Mouse (Mus musculus): ENCODE measurements around the gene Cyp26b1. TPM values are rescaled to one million over a fixed set of nuclear protein-coding genes. Genes with fewer than 3 reads are reported as not detected.

The Cyp26b1 gene
- total and polyA plus RNA-seq, 2 experiments from 2014 or later = 0.46 TPM; not detected in 1

GRCm38 (mm10) chr6:84586551-84587200 is 7.0 kb downstream of the Cyp26b1 start:
- peak overlapping the region; percentile 91 for H3K4me2 ChIP-seq (ENCODE audit: low read depth, low read length)

GRCm38 (mm10) chr6:84585686-84586300 is 7.9 kb downstream of the Cyp26b1 start:
- Histone ChIP-seq H3K9ac (replicated peaks; ENCODE audit: low read depth, low read length) (no peak overlapping the region), H3K27ac (ENCODE audit: low read depth) (no peak overlapping the region), H3K9me3 (replicated peaks; ENCODE audit: control insufficient read depth, low read length) (no peaks in the 10 kb centered on the region), H3K4me2 (ENCODE audit: low read depth, low read length) (peak overlapping the region; percentile 79), H3K36me3 (replicated peaks; ENCODE audit: control insufficient read depth, insufficient read depth, low read length) (no peaks in the 10 kb centered on the region), H3K27me3 (ENCODE audit: control insufficient read depth, insufficient read depth, low read length) (peaks cover 80% of the 10 kb centered on the region), H3K4me3 (ENCODE audit: low read depth, low read length) (peak overlapping the region; percentile 52), H3K4me1 (ENCODE audit: control insufficient read depth, insufficient read depth) (peaks cover 37% of the 10 kb centered on the region)
- DNase-seq (ENCODE audit: low spot score) (no peak), ATAC-seq (ENCODE audit: insufficient read depth, low read depth) (no peak)
- under 1% methylated on average over 37 of the region's 37 CpGs for WGBS
- TF ChIP-seq CTCF (IDR thresholded peaks at IDR 0.05; ENCODE audit: low read depth) (no peak), EP300 (IDR thresholded peaks at IDR 0.05; ENCODE audit: low read depth) (no peak)

More at GRCm38 (mm10) chr6:84586551-84587200, 7.0 kb downstream of the Cyp26b1 start:
- 3% methylated on average over 28 of the region's 28 CpGs for WGBS
- peak overlapping the region; percentile 58 for H3K4me3 ChIP-seq (ENCODE audit: low read depth, low read length)
- H3K27ac ChIP-seq (ENCODE audit: low read depth) = no peak overlapping the region
- H3K36me3 ChIP-seq (replicated peaks; ENCODE audit: control insufficient read depth, insufficient read depth, low read length) = no peaks in the 10 kb centered on the region
- H3K27me3 ChIP-seq (ENCODE audit: control insufficient read depth, insufficient read depth, low read length) = peaks cover 82% of the 10 kb centered on the region
- DNase-seq (ENCODE audit: low spot score) (no peak), ATAC-seq (ENCODE audit: insufficient read depth, low read depth) (no peak)
- TF ChIP-seq CTCF (IDR thresholded peaks at IDR 0.05; ENCODE audit: low read depth) (no peak), EP300 (IDR thresholded peaks at IDR 0.05; ENCODE audit: low read depth) (no peak)
- no peak overlapping the region for H3K9ac ChIP-seq (replicated peaks; ENCODE audit: low read depth, low read length)
- peaks cover 35% of the 10 kb centered on the region for H3K4me1 ChIP-seq (ENCODE audit: control insufficient read depth, insufficient read depth)
- no peaks in the 10 kb centered on the region for H3K9me3 ChIP-seq (replicated peaks; ENCODE audit: control insufficient read depth, low read length)

- peak overlapping the region; percentile 79 for H3K4me2 ChIP-seq (ENCODE audit: low read depth, low read length)
- no peaks in the 10 kb centered on the region for H3K9me3 ChIP-seq (replicated peaks; ENCODE audit: control insufficient read depth, low read length)
- ATAC-seq (ENCODE audit: insufficient read depth, low read depth) (peak; percentile 52), DNase-seq (ENCODE audit: low spot score) (no peak)
- peaks cover 85% of the 10 kb centered on the region for H3K27me3 ChIP-seq (ENCODE audit: control insufficient read depth, insufficient read depth, low read length)
- H3K4me3 ChIP-seq (ENCODE audit: low read depth, low read length) = peak overlapping the region; percentile 52
- H3K9ac ChIP-seq (replicated peaks; ENCODE audit: low read depth, low read length) = peak overlapping the region; percentile 29; the same call in 1 of the 2 replicates
- TF ChIP-seq CTCF (IDR thresholded peaks at IDR 0.05; ENCODE audit: low read depth) (no peak), EP300 (IDR thresholded peaks at IDR 0.05; ENCODE audit: low read depth) (no peak)
- under 1% methylated on average over 66 of the region's 66 CpGs for WGBS
- H3K27ac ChIP-seq (ENCODE audit: low read depth) = no peak overlapping the region
- H3K36me3 ChIP-seq (replicated peaks; ENCODE audit: control insufficient read depth, insufficient read depth, low read length) = no peaks in the 10 kb centered on the region
- H3K4me1 ChIP-seq (ENCODE audit: control insufficient read depth, insufficient read depth) = peaks cover 37% of the 10 kb centered on the region
Measured at GRCm38 (mm10) chr6:84584783-84585685, 8.7 kb downstream of the Cyp26b1 start.

DNA sequence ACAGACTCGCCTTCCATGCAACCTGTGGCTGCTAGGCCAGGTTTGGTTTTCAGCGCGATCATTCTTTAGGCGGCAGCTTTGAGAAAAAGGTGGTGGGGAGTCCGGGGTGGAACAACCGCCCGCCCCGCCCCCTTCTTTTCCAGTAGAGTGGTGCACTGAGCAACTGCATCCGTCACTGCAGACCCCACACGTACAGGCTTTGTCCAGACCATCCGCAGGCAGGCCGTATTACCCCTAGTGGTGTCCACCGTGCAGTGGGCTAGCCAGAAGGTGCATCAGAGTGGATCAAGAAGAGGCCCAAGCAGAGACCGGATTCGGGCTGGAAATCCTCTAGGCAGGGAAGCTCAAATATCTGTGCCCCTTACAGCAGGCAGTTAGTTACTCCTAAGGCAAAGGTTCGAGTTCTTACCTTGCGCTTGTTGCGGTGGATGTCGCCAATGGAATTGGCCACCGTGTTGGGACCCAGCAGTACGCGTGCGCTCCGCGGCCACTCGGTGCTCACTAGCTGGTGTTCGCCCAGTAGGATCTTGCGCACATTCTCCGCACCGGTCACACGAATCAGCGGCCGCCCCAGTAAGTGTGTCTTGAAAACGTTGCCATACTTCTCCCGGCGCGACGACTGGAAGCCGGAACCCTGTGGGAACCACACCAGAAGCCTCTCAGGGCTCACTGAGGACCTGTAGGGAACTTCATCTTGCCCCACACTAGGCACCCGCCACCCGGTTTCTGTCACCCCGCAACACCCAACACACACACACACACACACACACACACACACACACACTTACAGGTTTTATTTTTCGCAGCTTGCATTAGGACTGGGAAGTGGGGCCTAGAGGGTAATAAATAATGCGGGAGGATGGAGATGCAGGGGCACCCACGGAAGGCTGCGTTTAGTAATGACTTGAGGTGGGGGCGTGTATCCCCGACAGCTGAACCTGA is 9.6 kb downstream of the Cyp26b1 start:
- no peak for DNase-seq (ENCODE audit: low spot score)
- WGBS = 4% methylated on average over 48 of the region's 48 CpGs
- TF ChIP-seq EP300 (IDR thresholded peaks at IDR 0.05; ENCODE audit: low read depth) = no peak
- no peak for TF ChIP-seq CTCF (IDR thresholded peaks at IDR 0.05; ENCODE audit: low read depth)
- peaks cover 37% of the 10 kb centered on the region for H3K4me1 ChIP-seq (ENCODE audit: control insufficient read depth, insufficient read depth)
- H3K27me3 ChIP-seq (ENCODE audit: control insufficient read depth, insufficient read depth, low read length) = peaks cover 84% of the 10 kb centered on the region
- H3K27ac ChIP-seq (ENCODE audit: low read depth) = no peak overlapping the region
- H3K4me2 ChIP-seq (ENCODE audit: low read depth, low read length) = peak overlapping the region; percentile 79
- ATAC-seq (ENCODE audit: insufficient read depth, low read depth) = no peak
- no peaks in the 10 kb centered on the region for H3K9me3 ChIP-seq (replicated peaks; ENCODE audit: control insufficient read depth, low read length)
- H3K4me3 ChIP-seq (ENCODE audit: low read depth, low read length) = peak overlapping the region; percentile 52
- H3K9ac ChIP-seq (replicated peaks; ENCODE audit: low read depth, low read length) = no peak overlapping the region
- no peaks in the 10 kb centered on the region for H3K36me3 ChIP-seq (replicated peaks; ENCODE audit: control insufficient read depth, insufficient read depth, low read length)

Measured in heart, postnatal 0 days (tissue).